Mouse (Mus musculus) heart, postnatal 0 days (tissue): Measurements from ENCODE around the gene Ypel2. TPM values are rescaled to one million over a fixed set of nuclear protein-coding genes. Genes with fewer than 3 reads are reported as not detected.

Experiments used
- ATAC-seq: fragments of 200-750 bp; cut with Nextera tagmentation; 2 replicates; pipeline ENCODE4 v1.8.0; 2017; ENCODE audit warnings: low read depth, moderate number of reproducible peaks, moderate library complexity; ENCODE audit not compliant: insufficient read depth
- DNase-seq: peaks from one replicate; pipeline ENCODE4 v3.0.0-alpha.2; 2016; ENCODE audit warnings: low spot score
- H3K27ac ChIP-seq: fragments of 300-500 bp; sonication (generic); 2 replicates; pipeline ENCODE4 v1.5.1; 2014; ENCODE audit warnings: low read depth, mild to moderate bottlenecking
- H3K27me3 ChIP-seq: fragments of 300-500 bp; sonication (generic); 2 replicates; pipeline ENCODE4 v1.6.1; 2014; ENCODE audit warnings: low read length, mixed read lengths; ENCODE audit not compliant: control insufficient read depth, insufficient read depth
- H3K36me3 ChIP-seq: fragments of 300-500 bp; sonication (generic); replicated peaks from 2 replicates; pipeline ENCODE4 v1.6.1; 2014; ENCODE audit warnings: low read length, mixed read lengths; ENCODE audit not compliant: control insufficient read depth, insufficient read depth
- H3K4me1 ChIP-seq: fragments of 300-500 bp; sonication (generic); 2 replicates; pipeline ENCODE4 v1.6.1; 2014; ENCODE audit warnings: antibody characterized with exemption; ENCODE audit not compliant: control insufficient read depth, insufficient read depth
- H3K4me2 ChIP-seq: fragments of 300-500 bp; sonication (generic); 2 replicates; pipeline ENCODE4 v1.6.1; 2014; ENCODE audit warnings: low read depth, mild to moderate bottlenecking, low read length, moderate library complexity
- H3K4me3 ChIP-seq: fragments of 300-500 bp; sonication (generic); 2 replicates; pipeline ENCODE4 v1.5.1; 2014; ENCODE audit warnings: low read depth, low read length
- H3K9ac ChIP-seq: fragments of 300-500 bp; sonication (generic); replicated peaks from 2 replicates; pipeline ENCODE4 v1.6.1; 2014; ENCODE audit warnings: low read depth, low read length, mixed read lengths
- H3K9me3 ChIP-seq: fragments of 300-500 bp; sonication (generic); replicated peaks from 2 replicates; pipeline ENCODE4 v1.6.1; 2016; ENCODE audit warnings: low read length; ENCODE audit not compliant: control insufficient read depth
- CTCF ChIP-seq: IDR thresholded peaks from 2 replicates; pipeline ENCODE4 v1.5.1; 2016; ENCODE audit warnings: antibody characterized with exemption, control low read depth, low read depth
- EP300 ChIP-seq: IDR thresholded peaks from 2 replicates; pipeline ENCODE4 v1.6.1; 2016; ENCODE audit warnings: antibody characterized with exemption, low read depth
- WGBS: fragments of 180-500 bp; shearing (Covaris S2); extraction: QIAGEN DNeasy Blood & Tissue Kit; methylation state at CpG from one replicate; pipeline ENCODE4 v1.1.7; 2014; 5-methylcytosine and 5-hydroxymethylcytosine counted together
- polyA plus RNA-seq: library from polyadenylated mRNA; unstranded; fragments of >200 nt; fragmentation: Nextera tagmentation; extraction: Ambion mirVana; gene quantifications from 2 replicates; pipeline ENCODE4 v1.2.1, GENCODE M21; 2015
- total RNA-seq: library from RNA; depleted of rRNA; stranded (reverse); fragments of >200 nt; gene quantifications from 2 replicates; pipeline ENCODE4 v1.2.3, GENCODE M21; 2014; ENCODE audit warnings: low replicate concordance; rRNA removed

The Ypel2 gene
- total and polyA plus RNA-seq, 2 experiments from 2014 or later, result 16.1 to 16.3 TPM

DNA sequence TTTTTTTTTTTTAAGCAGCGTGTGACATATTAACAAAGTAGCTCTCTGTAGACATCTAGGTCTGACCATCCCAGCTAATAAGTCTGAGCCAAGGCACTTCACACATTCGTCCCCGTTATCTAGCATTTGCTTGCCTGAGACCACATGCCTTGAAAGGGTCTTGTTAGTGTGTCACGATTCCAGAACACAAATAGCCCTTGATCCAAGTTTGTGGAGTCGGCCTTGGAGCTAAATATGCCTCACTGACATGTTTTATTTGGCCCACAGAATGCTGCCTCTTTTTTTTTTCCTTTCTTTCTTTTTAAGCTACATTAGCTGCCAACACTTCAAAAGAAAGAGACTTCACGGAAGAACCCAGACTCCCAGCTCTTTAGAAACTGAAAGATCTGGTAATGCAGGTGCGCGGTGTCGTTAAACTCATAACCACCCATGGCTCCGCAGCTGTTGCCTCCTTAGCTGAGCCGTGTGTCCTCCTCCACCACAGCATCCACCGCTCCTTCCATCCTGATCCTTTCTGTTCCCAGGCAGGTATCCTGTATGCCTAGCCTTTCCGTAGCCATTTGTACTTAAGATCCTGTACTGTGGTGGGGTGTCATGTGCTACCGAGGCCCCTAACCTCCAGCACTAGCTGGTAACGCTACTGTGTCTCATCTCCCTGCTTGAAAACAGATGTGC is 100.4 kb downstream of the Ypel2 start:
- WGBS, result 64% methylated on average over 15 of the region's 15 CpGs
- Histone ChIP-seq H3K27me3 (no peaks in the 10 kb centered on the region), H3K27ac (peak overlapping the region; percentile 77), H3K4me1 (peaks cover 30% of the 10 kb centered on the region), H3K9me3 (no peaks in the 10 kb centered on the region), H3K36me3 (no peaks in the 10 kb centered on the region), H3K4me2 (no peak overlapping the region), H3K9ac (no peak overlapping the region; the same call in 1 of the 2 replicates), H3K4me3 (no peak overlapping the region)
- TF ChIP-seq CTCF, result no peak
- TF ChIP-seq EP300, result no peak
- DNase-seq (peak; percentile 49), ATAC-seq (no peak)

Other genes with a start within 250 kb of the Ypel2 start
- gene Cltc, start 236.1 kb downstream of the Ypel2 start, total RNA-seq, result 185 and 279 TPM in 2 replicates
- 71.0 and 77.6 TPM in 2 replicates for gene Cltc, start 236.1 kb downstream of the Ypel2 start, polyA plus RNA-seq
- 7.8 and 21.9 TPM in 2 replicates for gene Dhx40, start 186.0 kb downstream of the Ypel2 start, total RNA-seq
- 10.2 and 11.7 TPM in 2 replicates for gene Dhx40, start 186.0 kb downstream of the Ypel2 start, polyA plus RNA-seq
- 7.5 and 12.6 TPM in 2 replicates for gene Gdpd1, start 80.4 kb upstream of the Ypel2 start, total RNA-seq
- 31.8 and 32.8 TPM in 2 replicates for gene Gdpd1, start 80.4 kb upstream of the Ypel2 start, polyA plus RNA-seq
- 16.6 and 25.1 TPM in 2 replicates for gene Smg8, start 93.1 kb upstream of the Ypel2 start, total RNA-seq
- gene Smg8, start 93.1 kb upstream of the Ypel2 start, polyA plus RNA-seq, result 7.7 and 9.3 TPM in 2 replicates
- 1.1 and 3.3 TPM in 2 replicates for gene Prr11, start 115.0 kb upstream of the Ypel2 start, total RNA-seq
- gene Prr11, start 115.0 kb upstream of the Ypel2 start, polyA plus RNA-seq, result 1.3 and 1.7 TPM in 2 replicates
- 19.7 and 28.9 TPM in 2 replicates for gene Ska2, start 115.5 kb upstream of the Ypel2 start, total RNA-seq
- 25.8 and 25.9 TPM in 2 replicates for gene Ska2, start 115.5 kb upstream of the Ypel2 start, polyA plus RNA-seq
- gene Trim37, start 133.4 kb upstream of the Ypel2 start, total RNA-seq, result 10.8 and 14.7 TPM in 2 replicates
- 5.8 and 7.5 TPM in 2 replicates for gene Trim37, start 133.4 kb upstream of the Ypel2 start, polyA plus RNA-seq